Mouse (Mus musculus): ENCODE data around the gene Pon1.
"Not testable (repeated sequence)": the region's sequence is repeated elsewhere in the genome, so short reads cannot be mapped to it uniquely, and the experiment has no call there.

Pon1 gene

GRCm38 (mm10) chr6:5193693-5194092 is at the start of gene Pon1:
TSS of gene Pon1 (minus strand) at chr6:5193946.
- DNase-seq (ENCODE audit: low spot score), result no peak

- no peak for DNase-seq (ENCODE audit: low spot score)
Observed at GRCm38 (mm10) chr6:5238799-5239198, 45.1 kb upstream of the Pon1 start.

- no peak for DNase-seq (ENCODE audit: low spot score)
Observed at GRCm38 (mm10) chr6:5237510-5237909, 43.8 kb upstream of the Pon1 start.

- no peak for DNase-seq (ENCODE audit: low spot score)
Observed at GRCm38 (mm10) chr6:5236843-5237371, 43.2 kb upstream of the Pon1 start.

GRCm38 (mm10) chr6:5234563-5234962 is 40.8 kb upstream of the Pon1 start:
- DNase-seq (ENCODE audit: low spot score), result no peak

GRCm38 (mm10) chr6:5233812-5234211 is 40.1 kb upstream of the Pon1 start:
- no peak for DNase-seq (ENCODE audit: low spot score)

- no peak for DNase-seq (ENCODE audit: low spot score)
Observed at GRCm38 (mm10) chr6:5232022-5232421, 38.3 kb upstream of the Pon1 start.

- DNase-seq (ENCODE audit: low spot score), result no peak
Observed at GRCm38 (mm10) chr6:5230261-5230660, 36.5 kb upstream of the Pon1 start.

GRCm38 (mm10) chr6:5223551-5223950 is 29.8 kb upstream of the Pon1 start:
- DNase-seq (ENCODE audit: low spot score), result not testable (repeated sequence)

GRCm38 (mm10) chr6:5222080-5222479 is 28.3 kb upstream of the Pon1 start:
- no peak for DNase-seq (ENCODE audit: low spot score)

- no peak for DNase-seq (ENCODE audit: low spot score)
Observed at GRCm38 (mm10) chr6:5218190-5218589, 24.4 kb upstream of the Pon1 start.

- DNase-seq (ENCODE audit: low spot score), result no peak
Observed at GRCm38 (mm10) chr6:5207817-5208216, 14.1 kb upstream of the Pon1 start.

GRCm38 (mm10) chr6:5199916-5200315 is 6.2 kb upstream of the Pon1 start:
- DNase-seq (ENCODE audit: low spot score), result no peak

- no peak for DNase-seq (ENCODE audit: low spot score)
Observed at GRCm38 (mm10) chr6:5199376-5199905, 5.7 kb upstream of the Pon1 start.

GRCm38 (mm10) chr6:5198590-5198989 is 4.8 kb upstream of the Pon1 start:
- no peak for DNase-seq (ENCODE audit: low spot score)

GRCm38 (mm10) chr6:5190761-5191160 is 3.0 kb downstream of the Pon1 start:
- DNase-seq (ENCODE audit: low spot score), result no peak

GRCm38 (mm10) chr6:5189507-5189906 is 4.2 kb downstream of the Pon1 start:
- DNase-seq (ENCODE audit: low spot score), result peak; percentile 63

- DNase-seq (ENCODE audit: low spot score), result no peak
Observed at GRCm38 (mm10) chr6:5188938-5189337, 4.8 kb downstream of the Pon1 start.

- no peak for DNase-seq (ENCODE audit: low spot score)
Observed at GRCm38 (mm10) chr6:5188036-5188435, 5.7 kb downstream of the Pon1 start.

GRCm38 (mm10) chr6:5187586-5187985 is 6.2 kb downstream of the Pon1 start:
- no peak for DNase-seq (ENCODE audit: low spot score)

GRCm38 (mm10) chr6:5186229-5186950 is 7.4 kb downstream of the Pon1 start:
- no peak for DNase-seq (ENCODE audit: low spot score)

GRCm38 (mm10) chr6:5180645-5181044 is 13.1 kb downstream of the Pon1 start:
- no peak for DNase-seq (ENCODE audit: low spot score)

GRCm38 (mm10) chr6:5179189-5179588 is 14.6 kb downstream of the Pon1 start:
- DNase-seq (ENCODE audit: low spot score), result no peak

Data from testis, postnatal 10 days (tissue).